Mouse (Mus musculus) adipocyte (in vitro differentiated cells): ENCODE data around the gene Arfgap2.
A peak's percentile ranks its signal among the peaks of the same experiment; 100 is the strongest.

Experiments
- DNase-seq: peaks from one replicate; pipeline ENCODE4 v3.0.0-alpha.2; 2016; ENCODE audit warnings: low spot score

Arfgap2 gene

GRCm38 (mm10) chr2:91259493-91259892 is 5.3 kb upstream of the Arfgap2 start:
- no peak for DNase-seq

- DNase-seq, result no peak
These were observed 798 bp upstream of the Arfgap2 start for GRCm38 (mm10) chr2:91263692-91264660.

- DNase-seq, result no peak
These were observed 3.3 kb downstream of the Arfgap2 start for GRCm38 (mm10) chr2:91268042-91268441.

GRCm38 (mm10) chr2:91268706-91269105 is 3.9 kb downstream of the Arfgap2 start:
- no peak for DNase-seq

- DNase-seq, result no peak
These were observed 4.9 kb downstream of the Arfgap2 start for GRCm38 (mm10) chr2:91269687-91270133.

- peak; percentile 66 for DNase-seq
These were observed 14.1 kb downstream of the Arfgap2 start for GRCm38 (mm10) chr2:91278749-91279371.

GRCm38 (mm10) chr2:91279372-91279755 is 14.6 kb downstream of the Arfgap2 start:
- no peak for DNase-seq

GRCm38 (mm10) chr2:91281366-91281765 is 16.6 kb downstream of the Arfgap2 start:
- no peak for DNase-seq

GRCm38 (mm10) chr2:91283972-91284371 is 19.2 kb downstream of the Arfgap2 start:
- no peak for DNase-seq

GRCm38 (mm10) chr2:91284375-91285199 is 19.8 kb downstream of the Arfgap2 start:
- peak; percentile 64 for DNase-seq

GRCm38 (mm10) chr2:91285885-91286505 is 21.2 kb downstream of the Arfgap2 start:
- peak; percentile 94 for DNase-seq

GRCm38 (mm10) chr2:91287563-91287962 is 22.8 kb downstream of the Arfgap2 start:
- DNase-seq, result no peak

GRCm38 (mm10) chr2:91291197-91292007 is 26.6 kb downstream of the Arfgap2 start:
- DNase-seq, result peak; percentile 90

- DNase-seq, result no peak
These were observed 29.5 kb downstream of the Arfgap2 start for GRCm38 (mm10) chr2:91294226-91294625.

GRCm38 (mm10) chr2:91295895-91296294 is 31.1 kb downstream of the Arfgap2 start:
- no peak for DNase-seq

- DNase-seq, result no peak
These were observed 34.4 kb downstream of the Arfgap2 start for GRCm38 (mm10) chr2:91299156-91299555.

- no peak for DNase-seq
These were observed 36.0 kb downstream of the Arfgap2 start for GRCm38 (mm10) chr2:91300784-91301183.

- no peak for DNase-seq
These were observed 37.1 kb downstream of the Arfgap2 start for GRCm38 (mm10) chr2:91301836-91302235.

GRCm38 (mm10) chr2:91302845-91303244 is 38.1 kb downstream of the Arfgap2 start:
- DNase-seq, result no peak

- no peak for DNase-seq
These were observed 41.2 kb downstream of the Arfgap2 start for GRCm38 (mm10) chr2:91305926-91306325.

GRCm38 (mm10) chr2:91306589-91306988 is 41.8 kb downstream of the Arfgap2 start:
- DNase-seq, result no peak
